ENCODE assay signal across 21 mouse cellular contexts in genomic region chr11:111715401-111715800, GRCm38 (mm10).
"Had no signal": no experiment of that assay in that cellular context is flagged by ENCODE, and none has a peak within 500 bp of the region (broad histone marks: within the 10 kb centered on the region; RNA-seq: fewer than 3 reads in every experiment).

No protein-coding gene starts in this region.

- H3K9me3 ChIP-seq: heart, embryonic 10.5 days; heart, embryonic 12.5 days; hindbrain, embryonic 10.5 days; hindbrain, embryonic 12.5 days; kidney, embryonic 15.5 days; limb, embryonic 12.5 days; liver, embryonic 13.5 days; liver, embryonic 15.5 days had no signal

- DNase-seq: gastrocnemius, postnatal 14 days; heart, adult 18-20 months; heart, postnatal 10 days; heart, postnatal 4 days; kidney, adult 11 months; kidney, adult 2 months; kidney, adult 9 months; kidney, postnatal 10 days; kidney, postnatal 36 days; layer of hippocampus, adult 9-11 months; layer of hippocampus, postnatal 36 days; liver; liver, embryonic 13.5 days had no signal

- H3K36me3 ChIP-seq: heart, embryonic 10.5 days; heart, embryonic 12.5 days; hindbrain, embryonic 10.5 days; hindbrain, embryonic 12.5 days; kidney, embryonic 15.5 days; limb, embryonic 12.5 days; liver, embryonic 13.5 days; liver, embryonic 15.5 days had no signal

- H3K4me3 ChIP-seq: heart, embryonic 10.5 days; heart, embryonic 12.5 days; hindbrain, embryonic 10.5 days; hindbrain, embryonic 12.5 days; kidney, embryonic 15.5 days; limb, embryonic 12.5 days; liver, embryonic 13.5 days; liver, embryonic 15.5 days had no signal

- H3K27ac ChIP-seq: heart, embryonic 10.5 days; hindbrain, embryonic 10.5 days; hindbrain, embryonic 12.5 days; hindbrain, embryonic 14.5 days; kidney, embryonic 15.5 days; limb, embryonic 12.5 days; liver, embryonic 13.5 days; liver, embryonic 15.5 days had no signal

- H3K27me3 ChIP-seq: heart, embryonic 12.5 days; hindbrain, embryonic 12.5 days; kidney, embryonic 15.5 days; limb, embryonic 12.5 days; liver, embryonic 13.5 days; liver, embryonic 15.5 days had no signal

- H3K4me1 ChIP-seq: heart, embryonic 10.5 days; heart, embryonic 12.5 days; hindbrain, embryonic 10.5 days; hindbrain, embryonic 12.5 days; kidney, embryonic 15.5 days; liver, embryonic 13.5 days; liver, embryonic 15.5 days had no signal
